Mouse (Mus musculus): Measurements from ENCODE around the gene Mst1r.

Gene Mst1r

DNA sequence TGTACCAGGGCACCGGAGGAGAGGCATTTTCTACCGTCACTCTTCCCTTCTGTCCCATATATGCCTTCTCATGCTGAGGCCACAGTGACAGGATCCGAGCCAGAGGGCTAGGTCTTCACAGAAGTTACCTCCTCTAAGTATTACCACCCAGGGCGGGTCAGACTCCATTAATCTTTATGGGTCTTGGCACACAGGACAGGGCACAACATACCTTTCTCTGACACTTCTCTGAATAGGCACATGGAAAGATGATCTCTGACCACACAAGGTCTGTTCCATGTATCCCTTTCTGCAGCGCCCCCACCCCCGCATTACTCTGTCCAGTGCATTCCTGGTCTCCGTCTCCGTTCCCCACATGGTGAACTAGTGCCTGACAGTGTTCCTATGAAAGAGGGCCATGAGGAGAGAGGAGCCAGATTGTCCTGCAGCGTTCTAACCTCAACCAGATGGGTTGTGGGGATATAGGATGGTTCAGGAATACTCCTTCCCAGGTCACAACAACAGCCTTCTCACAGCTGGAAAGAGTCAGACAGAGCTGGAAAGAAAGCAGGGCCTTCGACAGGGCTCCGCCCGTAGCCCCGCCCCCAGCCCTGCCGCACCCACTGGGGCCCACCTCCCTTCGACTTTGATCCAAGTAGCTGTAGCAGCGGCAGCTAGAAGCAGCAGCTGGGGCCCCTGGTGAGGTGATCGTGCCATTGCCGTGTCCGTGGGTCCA, at the start of gene Mst1r:
Gene Mst1r, plus strand, starts transcription at position 622 of the 715 bp plus-strand sequence.
- WGBS = 38% methylated on average over 19 of the region's 19 CpGs

DNA sequence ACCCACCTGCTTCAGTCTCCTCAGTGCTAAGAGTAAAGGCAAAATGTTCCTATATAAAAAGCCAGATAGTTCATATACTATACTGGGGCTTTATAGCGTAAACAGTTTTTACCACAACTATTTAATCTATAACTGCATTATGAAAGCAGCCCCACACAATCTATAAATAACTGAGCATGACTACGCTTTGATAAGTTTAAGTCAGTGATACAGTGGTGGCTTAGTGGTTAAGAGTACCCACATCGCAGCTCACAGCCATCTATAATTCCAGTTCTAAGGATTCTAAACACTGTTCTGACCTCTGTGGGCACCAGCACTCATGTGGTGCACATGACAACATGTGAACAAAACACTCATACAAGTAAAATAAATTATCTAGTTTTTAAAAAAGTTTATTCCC, 48.3 kb upstream of the Mst1r start:
- WGBS = 79% methylated on average over 3 of the region's 3 CpGs

DNA sequence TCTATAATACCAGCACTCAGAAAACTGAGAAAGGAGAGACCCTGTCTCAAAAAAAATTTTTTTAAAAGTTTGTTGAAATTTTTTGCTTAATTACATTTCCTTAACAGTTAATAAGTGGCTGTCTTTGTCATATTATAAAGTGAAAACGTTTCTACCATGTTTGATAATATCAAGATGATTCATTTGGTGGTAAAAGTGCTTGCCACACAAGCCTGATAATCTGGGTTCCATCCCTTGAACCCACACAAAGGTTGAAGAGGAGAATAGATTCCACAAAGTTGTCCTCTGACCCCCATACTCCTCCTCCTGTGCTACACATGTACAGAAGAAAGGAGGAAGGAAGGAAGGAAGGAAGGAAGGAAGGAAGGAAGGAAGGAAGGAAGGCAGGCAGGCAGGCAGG, 42.2 kb upstream of the Mst1r start:
- 69% methylated on average over 1 of the region's 1 CpGs for WGBS

DNA sequence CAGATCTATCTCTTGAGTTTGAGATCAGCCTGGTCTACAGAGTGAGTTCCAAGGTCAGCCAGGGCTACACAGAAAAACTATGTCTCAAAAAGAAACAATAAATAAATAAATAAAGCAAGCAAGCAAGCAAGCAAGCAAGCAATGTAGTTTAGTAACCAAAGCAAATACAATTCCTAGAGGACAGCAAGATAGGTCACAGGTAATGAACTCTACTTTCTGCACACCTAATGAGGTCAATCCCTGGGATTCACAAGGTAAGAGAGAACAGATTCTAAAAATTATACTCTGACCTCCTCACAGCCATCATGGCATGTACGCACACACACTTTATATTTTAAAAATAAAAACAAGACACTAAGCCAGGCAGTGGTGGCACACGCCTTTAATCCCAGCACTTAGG, 40.6 kb upstream of the Mst1r start:
- WGBS = 96% methylated on average over 2 of the region's 2 CpGs

DNA sequence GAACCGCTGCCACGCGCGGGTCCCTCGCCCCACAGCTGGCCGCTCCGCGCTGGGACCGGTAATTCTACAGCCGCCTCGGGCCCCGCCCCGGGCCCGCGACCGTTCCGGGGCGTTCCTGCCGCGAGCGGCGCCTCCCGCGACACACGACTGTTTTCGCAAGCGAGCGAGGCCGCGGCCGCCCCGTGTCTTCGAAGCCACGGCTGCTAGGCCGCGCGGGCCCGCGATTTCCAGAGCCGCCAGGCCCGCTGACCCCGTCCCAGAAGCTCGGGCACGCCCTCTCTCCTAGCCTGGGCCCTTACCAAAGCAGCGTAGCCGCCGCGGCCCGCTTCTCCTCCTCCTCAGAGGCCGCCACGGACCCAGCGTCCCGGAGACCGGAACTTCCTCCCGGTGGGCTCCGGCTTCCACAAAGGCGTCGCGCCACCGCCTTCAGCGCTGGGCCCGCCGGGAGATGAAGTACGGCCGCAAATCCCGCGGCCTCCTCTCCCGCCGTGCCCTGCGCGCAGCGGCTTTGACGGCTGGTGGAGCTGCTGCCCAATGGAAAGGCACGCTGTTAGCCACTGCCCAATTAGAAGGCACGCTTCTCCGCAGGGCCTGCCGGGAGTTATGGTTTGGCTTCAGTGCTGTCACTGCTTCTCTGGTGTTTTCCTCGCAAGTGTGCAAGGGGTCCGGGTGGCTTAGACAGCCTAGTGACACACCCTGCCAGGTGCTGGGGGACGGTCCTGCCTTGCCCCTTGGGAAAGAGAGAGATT, 34.1 kb upstream of the Mst1r start:
- under 1% methylated on average over 80 of the region's 80 CpGs for WGBS

DNA sequence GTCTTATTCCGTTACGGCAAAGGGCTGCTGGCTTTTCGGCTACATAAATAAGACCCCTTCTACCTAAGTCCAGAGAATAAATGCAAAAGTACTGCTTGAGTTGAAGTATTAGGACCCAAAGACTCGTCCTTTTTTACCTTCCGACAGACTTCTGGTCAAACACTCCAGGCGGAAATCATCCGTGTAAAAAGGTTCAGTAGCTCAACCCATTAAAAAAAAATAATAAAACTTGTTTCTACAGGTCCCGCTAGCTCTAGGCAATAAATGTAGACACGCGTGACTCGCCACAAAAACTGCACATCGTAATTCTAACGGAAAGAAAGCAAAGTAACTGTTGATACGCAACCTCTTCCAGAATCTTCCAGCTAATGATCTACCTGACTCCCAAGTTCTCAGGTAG, 33.5 kb upstream of the Mst1r start, which contains the start of gene Rbm6:
Gene Rbm6, minus strand, starts transcription at position 101 of the 400 bp plus-strand sequence.
- WGBS = 8% methylated on average over 14 of the region's 14 CpGs

DNA sequence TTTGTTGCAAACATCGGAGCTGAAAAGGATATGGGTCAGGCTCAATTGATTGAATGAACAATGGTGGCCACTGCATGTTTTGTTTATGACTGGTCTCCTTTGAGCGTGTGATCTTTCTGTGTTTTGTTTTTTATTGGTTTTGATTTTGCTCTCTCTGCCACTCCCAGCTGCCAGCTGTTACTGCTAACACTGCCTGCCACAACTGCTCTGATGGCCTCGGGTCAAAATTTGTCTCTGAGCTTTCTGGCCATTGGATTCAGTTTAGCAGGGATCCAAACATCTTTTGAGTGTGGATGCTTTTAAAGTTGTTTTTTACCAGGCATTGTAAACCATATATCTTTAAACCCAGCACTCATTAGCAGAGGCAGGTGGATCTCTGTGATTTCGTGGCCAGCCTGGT, 26.3 kb upstream of the Mst1r start:
- 65% methylated on average over 4 of the region's 4 CpGs for WGBS

DNA sequence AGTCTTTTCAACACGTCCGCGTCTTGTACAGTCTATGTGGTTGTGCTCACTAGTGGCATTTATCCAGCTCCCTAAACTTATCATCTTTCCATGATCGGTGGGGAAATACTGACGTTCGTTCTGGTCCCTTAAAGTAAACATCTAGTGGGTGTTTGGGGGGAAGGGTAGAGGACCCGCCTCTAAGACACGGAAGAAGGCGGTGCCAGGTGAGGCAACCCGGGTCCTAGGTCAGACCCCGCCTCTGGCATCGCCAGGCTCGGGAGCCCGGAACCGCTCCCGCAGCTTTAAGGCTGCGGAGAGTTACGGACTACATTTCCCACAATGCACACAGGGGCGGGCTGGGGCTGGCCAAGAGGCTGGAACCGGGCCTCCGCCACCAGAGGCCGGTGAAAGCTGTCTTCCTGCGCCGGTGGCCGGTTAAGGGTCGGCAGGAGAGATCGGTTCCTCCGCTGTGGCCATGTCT, 18.8 kb upstream of the Mst1r start, which contains the start of gene Mon1a:
Gene Mon1a, plus strand, starts transcription at position 348 of the 463 bp plus-strand sequence.
- WGBS = under 1% methylated on average over 28 of the region's 28 CpGs

DNA sequence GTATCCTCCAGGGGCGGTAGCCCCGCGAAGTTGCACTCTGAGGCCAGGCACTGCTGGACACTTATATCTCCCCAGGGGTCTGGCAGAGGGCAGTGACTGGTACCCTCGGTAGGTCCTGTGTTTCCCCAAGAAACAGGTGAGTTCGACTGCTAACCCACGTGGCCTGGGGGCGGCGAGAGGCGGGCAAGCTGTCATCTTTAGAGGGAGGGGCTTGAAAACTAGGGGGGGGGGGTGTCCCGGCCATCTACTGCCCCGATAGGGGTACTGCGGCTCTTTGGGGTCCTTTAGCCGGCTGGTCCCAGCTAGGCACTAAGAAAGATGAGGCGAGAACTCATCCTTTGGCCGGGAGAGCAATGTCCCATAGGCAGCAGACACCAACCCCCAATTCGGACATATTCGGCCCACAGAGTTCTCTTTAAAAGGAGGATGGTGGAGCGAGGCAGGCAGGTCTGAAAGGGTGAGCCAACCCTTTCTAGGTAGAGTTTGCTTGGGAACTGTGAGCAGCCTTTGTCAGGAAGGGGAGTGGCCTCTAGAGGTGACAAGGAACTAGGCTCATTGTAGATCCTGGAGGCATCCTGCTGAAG, 18.3 kb upstream of the Mst1r start:
- under 1% methylated on average over 18 of the region's 18 CpGs for WGBS

DNA sequence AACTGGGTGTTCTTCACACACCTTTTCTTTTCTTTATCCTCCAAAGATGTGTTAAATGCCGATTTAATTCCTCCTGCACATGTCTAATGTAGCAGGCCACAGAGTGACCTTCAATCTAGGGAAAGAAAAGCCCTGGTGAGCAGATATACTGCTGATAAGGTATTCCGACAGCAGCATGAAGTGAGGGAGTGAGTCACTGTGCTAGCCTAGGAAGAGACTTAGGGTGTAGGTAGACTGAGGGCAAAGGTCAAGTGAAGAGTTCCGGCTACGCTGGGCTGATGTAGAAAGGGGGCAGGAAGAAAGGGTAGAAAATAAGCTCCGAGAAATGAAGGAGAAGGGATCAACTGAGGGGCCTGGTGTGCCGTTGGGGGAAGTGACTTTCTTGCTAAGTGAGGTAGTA, 16.4 kb upstream of the Mst1r start:
- WGBS = 93% methylated on average over 6 of the region's 6 CpGs

DNA sequence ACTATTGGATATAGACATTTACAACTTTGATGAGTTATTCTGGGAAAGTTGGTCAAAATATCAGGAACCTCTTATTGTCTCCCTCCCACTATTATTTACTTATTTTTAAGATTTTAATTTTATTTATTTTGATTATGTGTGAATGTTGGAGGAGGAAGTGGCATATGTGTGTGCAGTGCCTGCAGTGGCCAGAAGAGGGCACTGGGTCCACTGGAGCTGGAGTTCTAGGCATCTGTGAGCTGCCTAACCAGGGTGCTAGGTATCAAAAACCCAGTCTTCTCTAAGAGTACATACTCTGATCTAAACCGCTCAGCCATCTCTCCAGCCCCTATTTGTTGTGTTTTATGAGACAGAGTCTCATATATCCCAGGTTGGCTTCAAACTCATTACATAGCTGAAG, 15.7 kb upstream of the Mst1r start:
- 100% methylated on average over 1 of the region's 1 CpGs for WGBS

DNA sequence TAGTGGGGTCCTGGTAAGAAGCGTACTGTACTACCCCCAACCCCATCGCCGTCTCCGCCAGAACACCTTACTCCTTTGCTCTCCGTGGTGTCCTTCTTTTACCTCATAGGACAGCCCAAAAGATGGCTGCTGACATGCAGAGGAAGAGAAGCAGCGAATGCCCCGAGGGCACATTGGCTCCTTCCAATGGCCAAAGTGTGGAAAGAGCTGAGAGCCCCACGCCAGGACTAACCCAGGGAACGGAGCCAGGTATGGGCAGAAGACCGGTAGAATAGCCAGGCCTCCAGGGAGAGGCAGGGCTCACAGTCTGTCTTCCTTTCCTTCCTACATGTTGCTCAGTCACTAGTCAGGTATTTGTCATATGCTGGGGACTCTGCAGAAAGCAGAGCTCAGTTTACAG, 8.1 kb upstream of the Mst1r start:
- WGBS = 87% methylated on average over 10 of the region's 10 CpGs

DNA sequence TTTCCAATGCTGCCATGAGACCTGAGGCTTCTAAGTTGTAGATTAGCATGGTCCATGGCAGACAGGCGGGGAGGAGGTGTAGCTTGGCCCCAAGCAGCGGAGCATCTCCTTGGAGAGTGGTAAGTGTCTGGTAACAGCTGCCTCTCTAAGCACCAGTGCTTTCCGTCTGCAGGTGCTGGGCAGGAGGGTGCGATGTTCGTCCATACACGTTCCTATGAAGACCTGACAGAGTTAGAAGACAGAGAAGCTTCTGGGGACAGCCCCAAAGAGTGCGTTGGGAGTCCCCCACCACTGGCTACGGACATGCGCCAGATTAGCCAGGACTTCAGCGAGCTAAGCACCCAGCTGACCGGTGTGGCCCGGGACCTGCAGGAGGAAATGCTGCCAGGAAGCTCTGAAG, 6.8 kb upstream of the Mst1r start:
- 82% methylated on average over 12 of the region's 12 CpGs for WGBS

DNA sequence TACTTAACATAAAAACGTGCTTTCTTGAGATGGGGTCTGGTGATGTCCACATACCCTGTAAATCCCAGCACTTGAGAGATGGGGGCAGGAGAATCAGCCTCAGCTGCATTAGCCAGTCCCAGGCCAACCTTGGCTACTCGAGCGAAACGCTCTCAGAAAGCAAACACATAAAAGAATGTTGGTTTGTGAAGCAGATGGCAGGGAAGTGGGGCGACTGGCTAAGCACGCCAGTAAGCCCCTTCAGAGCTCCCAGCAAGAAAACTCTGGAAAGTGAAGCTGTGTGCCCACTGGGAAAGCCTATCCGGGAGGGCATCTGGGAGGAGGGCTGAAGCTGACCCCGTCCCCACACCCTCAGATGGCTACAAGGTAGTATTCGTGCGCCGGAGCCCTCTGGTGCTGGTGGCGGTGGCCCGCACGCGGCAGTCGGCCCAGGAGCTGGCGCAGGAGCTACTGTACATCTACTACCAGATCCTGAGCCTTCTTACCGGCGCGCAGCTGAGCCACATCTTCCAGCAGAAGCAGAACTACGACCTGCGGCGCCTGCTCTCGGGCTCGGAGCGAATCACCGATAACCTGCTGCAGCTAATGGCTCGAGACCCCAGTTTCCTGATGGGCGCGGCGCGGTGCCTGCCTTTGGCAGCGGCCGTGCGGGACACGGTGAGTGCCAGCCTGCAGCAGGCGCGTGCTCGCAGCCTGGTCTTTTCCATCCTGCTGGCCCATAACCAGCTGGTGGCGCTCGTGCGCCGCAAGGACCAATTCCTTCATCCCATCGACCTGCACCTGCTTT, 5.6 kb upstream of the Mst1r start:
- WGBS = 34% methylated on average over 44 of the region's 44 CpGs

DNA sequence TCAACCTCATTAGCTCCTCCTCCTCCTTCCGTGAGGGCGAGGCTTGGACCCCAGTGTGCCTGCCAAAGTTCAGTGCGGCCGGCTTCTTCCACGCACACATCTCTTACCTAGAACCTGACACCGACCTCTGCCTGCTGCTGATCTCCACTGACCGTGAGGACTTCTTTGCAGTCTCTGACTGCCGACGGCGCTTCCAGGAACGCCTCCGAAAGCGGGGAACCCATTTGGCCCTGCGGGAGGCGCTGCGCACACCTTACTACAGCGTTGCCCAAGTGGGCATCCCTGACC, 5.1 kb upstream of the Mst1r start:
- 44% methylated on average over 17 of the region's 17 CpGs for WGBS

DNA sequence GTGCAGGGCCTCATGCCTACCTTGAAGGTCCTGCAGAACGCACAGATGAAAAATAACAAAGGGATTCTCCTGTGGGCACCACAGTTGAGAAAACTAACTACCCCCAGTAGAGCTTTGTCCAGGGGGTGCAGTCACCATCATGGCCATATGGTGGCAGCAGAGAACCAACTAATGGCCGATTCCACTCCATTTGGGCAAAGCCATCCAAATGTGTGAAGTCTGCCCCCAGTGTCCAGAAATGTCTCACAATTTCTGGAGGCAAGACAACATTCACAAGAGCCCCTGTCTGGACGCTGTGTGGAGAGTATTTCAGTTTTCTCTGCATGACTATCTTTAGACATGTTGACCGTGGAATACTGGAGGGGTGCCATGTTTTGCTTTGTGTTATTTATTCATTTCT, 1.9 kb upstream of the Mst1r start:
- WGBS = 4% methylated on average over 4 of the region's 4 CpGs

DNA sequence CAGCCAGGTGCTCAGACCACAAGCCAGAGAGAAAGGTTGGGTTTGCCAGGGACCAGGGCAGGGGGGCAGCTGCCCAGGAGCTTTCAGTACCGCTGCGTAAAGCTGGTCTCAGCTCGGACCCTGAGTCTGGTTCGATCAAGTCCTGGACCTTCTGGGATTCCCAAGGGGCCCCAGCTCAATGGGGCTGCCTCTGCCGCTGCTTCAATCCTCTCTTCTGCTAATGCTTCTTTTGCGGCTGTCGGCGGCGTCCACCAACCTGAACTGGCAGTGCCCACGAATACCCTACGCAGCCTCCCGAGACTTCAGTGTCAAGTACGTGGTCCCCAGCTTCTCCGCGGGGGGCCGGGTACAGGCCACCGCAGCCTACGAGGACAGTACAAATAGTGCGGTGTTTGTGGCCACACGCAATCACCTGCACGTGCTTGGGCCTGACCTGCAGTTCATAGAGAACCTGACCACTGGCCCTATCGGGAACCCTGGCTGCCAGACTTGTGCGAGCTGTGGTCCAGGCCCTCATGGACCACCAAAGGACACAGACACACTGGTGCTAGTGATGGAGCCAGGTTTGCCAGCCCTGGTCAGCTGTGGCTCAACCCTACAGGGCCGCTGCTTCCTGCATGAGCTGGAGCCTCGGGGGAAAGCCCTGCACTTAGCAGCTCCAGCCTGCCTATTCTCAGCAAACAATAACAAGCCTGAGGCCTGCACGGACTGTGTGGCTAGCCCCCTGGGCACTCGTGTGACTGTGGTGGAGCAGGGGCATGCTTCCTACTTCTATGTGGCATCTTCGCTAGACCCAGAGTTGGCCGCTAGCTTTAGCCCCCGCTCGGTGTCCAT, 511 bp downstream of the Mst1r start:
- 72% methylated on average over 31 of the region's 31 CpGs for WGBS

DNA sequence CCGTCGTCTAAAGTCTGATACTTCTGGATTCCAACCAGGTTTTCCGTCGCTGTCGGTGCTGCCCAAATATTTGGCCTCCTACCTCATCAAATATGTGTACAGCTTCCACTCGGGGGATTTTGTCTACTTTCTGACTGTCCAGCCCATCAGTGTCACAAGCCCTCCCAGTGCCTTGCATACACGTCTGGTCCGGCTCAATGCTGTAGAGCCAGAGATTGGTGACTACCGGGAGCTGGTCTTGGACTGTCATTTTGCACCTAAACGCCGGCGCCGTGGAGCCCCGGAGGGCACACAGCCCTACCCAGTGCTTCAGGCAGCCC, 1.1 kb downstream of the Mst1r start:
- 81% methylated on average over 14 of the region's 14 CpGs for WGBS

DNA sequence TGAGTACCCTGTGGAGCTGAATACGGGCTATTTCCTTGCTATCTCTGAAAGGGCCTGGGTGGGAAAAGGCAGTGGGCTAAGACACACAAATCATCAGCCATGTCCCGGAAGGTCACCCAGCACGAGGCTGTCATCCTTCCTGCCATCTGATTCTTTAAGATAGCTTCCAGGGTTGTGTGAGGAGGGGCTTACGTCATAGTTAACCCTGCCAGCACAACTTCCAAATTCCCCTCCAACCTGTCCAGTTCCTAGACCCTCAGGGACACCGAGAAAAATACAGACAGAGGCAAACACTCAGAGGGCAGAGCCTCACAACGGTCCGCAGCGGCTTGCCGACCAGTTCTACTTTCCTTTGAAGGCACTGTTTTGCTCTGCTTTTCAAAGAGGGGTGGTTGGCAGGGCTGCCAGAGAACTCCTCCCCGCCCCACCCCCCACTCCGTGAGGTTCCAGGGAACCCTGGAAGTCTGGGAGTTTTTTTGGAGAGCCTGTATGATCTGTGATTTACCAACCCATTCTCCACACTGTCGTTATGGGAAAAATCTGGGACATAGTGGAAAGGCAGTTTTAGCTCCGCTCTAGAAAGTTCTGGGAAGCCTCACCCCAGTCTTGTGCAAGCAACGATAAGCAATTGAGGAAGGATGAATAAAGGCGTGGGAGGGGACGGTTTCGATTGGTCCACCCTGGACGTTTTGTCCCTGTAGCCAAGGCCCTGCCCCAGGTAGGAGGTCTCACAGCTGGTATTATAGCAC, 1.9 kb downstream of the Mst1r start:
- WGBS = 40% methylated on average over 18 of the region's 18 CpGs

DNA sequence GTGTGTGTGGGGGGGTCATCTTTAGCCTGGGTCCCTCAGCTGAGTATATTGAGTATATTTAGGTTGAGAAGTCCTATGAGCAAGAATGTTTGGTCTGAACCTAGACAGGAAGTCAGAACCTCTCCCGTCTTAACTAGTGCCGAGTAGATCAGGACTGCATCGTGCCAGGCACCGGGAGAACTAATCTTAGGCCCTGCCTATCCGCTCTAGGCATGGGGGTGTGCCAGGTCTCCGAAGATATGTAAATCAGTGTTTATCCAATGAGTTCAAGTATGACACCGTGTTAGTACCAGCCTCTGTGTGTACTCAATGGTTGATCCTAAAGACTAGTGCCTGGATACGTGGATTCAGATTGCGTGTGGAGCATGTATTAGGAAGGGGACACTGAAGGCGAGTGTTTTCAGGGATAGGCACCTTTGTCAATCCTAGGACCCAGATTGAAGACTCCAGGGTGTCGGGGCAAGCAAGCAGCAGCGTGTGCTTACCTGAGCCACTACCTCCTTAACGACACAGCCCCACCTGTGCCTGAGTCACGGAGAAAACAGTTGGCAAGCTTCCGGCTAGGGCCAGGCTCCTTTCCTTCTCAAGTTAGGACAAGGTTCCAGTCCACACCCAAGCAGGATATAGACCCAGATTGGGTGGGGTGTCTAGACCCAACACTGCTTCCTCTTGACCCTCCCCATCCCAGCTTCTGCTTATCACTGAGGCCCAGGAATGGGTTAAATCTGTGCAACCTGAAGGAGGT, 3.5 kb downstream of the Mst1r start:
- 81% methylated on average over 15 of the region's 15 CpGs for WGBS
